Mouse (Mus musculus): ENCODE measurements around the gene Gm7995. TPM values are rescaled to one million over a fixed set of nuclear protein-coding genes. Genes with fewer than 3 reads are reported as not detected.
"Not testable (repeated sequence)": the region's sequence is repeated elsewhere in the genome, so short reads cannot be mapped to it uniquely, and the experiment has no call there.

Gene Gm7995
- not detected in 2 replicates for polyA plus RNA-seq (2016; fragmentation: Nextera tagmentation; extraction: Ambion mirVana)

GRCm38 (mm10) chr14:42309910-42310309 lies at the start of gene Gm7995:
TSS of gene Gm7995 (plus strand) at chr14:42310210.
- not testable (repeated sequence) for H3K4me1 ChIP-seq; H3K27ac ChIP-seq; H3K9me3 ChIP-seq; H3K4me3 ChIP-seq; H3K27me3 ChIP-seq; ATAC-seq (ENCODE audit: insufficient number of reproducible peaks, insufficient read depth, low FRiP score, low TSS enrichment); H3K36me3 ChIP-seq; H3K4me2 ChIP-seq (replicated peaks); H3K9ac ChIP-seq
- no CpG with 5 or more reads among the region's 1 CpGs for WGBS

GRCm38 (mm10) chr14:42297258-42297657 lies 12.8 kb upstream of the Gm7995 start, which contains the start of gene Gm9611:
TSS of gene Gm9611 (minus strand) at chr14:42297358.
- ATAC-seq (ENCODE audit: insufficient number of reproducible peaks, insufficient read depth, low FRiP score, low TSS enrichment); H3K36me3 ChIP-seq; H3K9ac ChIP-seq; H3K9me3 ChIP-seq; H3K27ac ChIP-seq; H3K27me3 ChIP-seq; H3K4me3 ChIP-seq; H3K4me1 ChIP-seq; H3K4me2 ChIP-seq (replicated peaks): not testable (repeated sequence)
- 100% methylated on average over 1 of the region's 3 CpGs for WGBS

Small RNA genes lying within 50 kb of the gene (microRNA-seq; reads per million reads assigned to microRNA genes)
- not detected for gene Gm25208
- not detected for gene Gm25892

Other genes with a start within 250 kb of the Gm7995 start
- not detected in 2 replicates for gene Gm7951, start 192.8 kb upstream of the Gm7995 start, polyA plus RNA-seq (2016; fragmentation: Nextera tagmentation; extraction: Ambion mirVana)
- gene Gm17027, start 147.6 kb upstream of the Gm7995 start, polyA plus RNA-seq (2016; fragmentation: Nextera tagmentation; extraction: Ambion mirVana), result not detected in 2 replicates
- gene Gm3573, start 119.4 kb upstream of the Gm7995 start, polyA plus RNA-seq (2016; fragmentation: Nextera tagmentation; extraction: Ambion mirVana), result not detected in 2 replicates
- not detected in 2 replicates for gene Gm17026, start 50.2 kb upstream of the Gm7995 start, polyA plus RNA-seq (2016; fragmentation: Nextera tagmentation; extraction: Ambion mirVana)
- gene Gm9611, start 12.9 kb upstream of the Gm7995 start, polyA plus RNA-seq (2016; fragmentation: Nextera tagmentation; extraction: Ambion mirVana), result not detected in 2 replicates
- not detected in 2 replicates for gene Gm8005, start 129.5 kb downstream of the Gm7995 start, polyA plus RNA-seq (2016; fragmentation: Nextera tagmentation; extraction: Ambion mirVana)
- gene Gm8011, start 153.7 kb downstream of the Gm7995 start, polyA plus RNA-seq (2016; fragmentation: Nextera tagmentation; extraction: Ambion mirVana), result not detected in 2 replicates
- not detected in 2 replicates for gene Gm8020, start 192.1 kb downstream of the Gm7995 start, polyA plus RNA-seq (2016; fragmentation: Nextera tagmentation; extraction: Ambion mirVana)
- not detected in 2 replicates for gene Gm8024, start 214.1 kb downstream of the Gm7995 start, polyA plus RNA-seq (2016; fragmentation: Nextera tagmentation; extraction: Ambion mirVana)

Measured in embryonic facial prominence, embryonic 12.5 days (tissue).